29 mouse cellular contexts compared by ENCODE assay signal in genomic region chr2:180681225-180681624, GRCm38 (mm10). TPM values are rescaled to one million over a fixed set of nuclear protein-coding genes. Genes with fewer than 3 reads are reported as not detected.
DNase-seq lines count a peak whose midpoint lies in the region; ATAC-seq and TF ChIP-seq lines count a peak whose summit lies in the region.
"Had no signal": no experiment of that assay in that cellular context is flagged by ENCODE, and none has a peak within 500 bp of the region (broad histone marks: within the 10 kb centered on the region; RNA-seq: fewer than 3 reads in every experiment).

No protein-coding gene starts in this region.

- H3K9ac ChIP-seq in hindbrain, postnatal 0 days (replicated peaks; ENCODE audit: low read length): no peak overlapping the region
- H3K9ac ChIP-seq in hindbrain, embryonic 14.5 days: no peak overlapping the region
- no peak overlapping the region for H3K9ac ChIP-seq in midbrain, postnatal 0 days (replicated peaks; ENCODE audit: low read length, poor library complexity, severe bottlenecking)
- H3K9ac ChIP-seq in midbrain, embryonic 13.5 days (replicated peaks): no peak overlapping the region
- no peak overlapping the region for H3K9ac ChIP-seq in intestine, embryonic 15.5 days
- H3K9ac ChIP-seq: forebrain, embryonic 13.5 days; heart, embryonic 13.5 days; hindbrain, embryonic 15.5 days had no signal

- peak; percentile 38; the same call in 1 of the 2 replicates for ATAC-seq in hindbrain, postnatal 0 days
- no peak for ATAC-seq in hindbrain, embryonic 14.5 days (ENCODE audit: low FRiP score)
- ATAC-seq in midbrain, postnatal 0 days (ENCODE audit: low FRiP score): peak; percentile 32; the same call in 1 of the 2 replicates
- ATAC-seq in midbrain, embryonic 13.5 days: no peak
- ATAC-seq in intestine, embryonic 15.5 days: no peak
- ATAC-seq: forebrain, embryonic 13.5 days; forebrain, embryonic 16.5 days had no signal

- no peak for TF ChIP-seq CTCF in hindbrain, postnatal 0 days (IDR thresholded peaks at IDR 0.05; ENCODE audit: low read depth)
- TF ChIP-seq CTCF in midbrain, postnatal 0 days (IDR thresholded peaks at IDR 0.05): no peak

- H3K36me3 ChIP-seq in hindbrain, postnatal 0 days (ENCODE audit: insufficient read depth, low read length): peaks cover 47% of the 10 kb centered on the region
- peaks cover 68% of the 10 kb centered on the region for H3K36me3 ChIP-seq in hindbrain, embryonic 14.5 days (replicated peaks; ENCODE audit: control insufficient read depth, insufficient read depth)
- H3K36me3 ChIP-seq in midbrain, postnatal 0 days (ENCODE audit: insufficient read depth, low read length): peaks cover 50% of the 10 kb centered on the region
- H3K36me3 ChIP-seq in midbrain, embryonic 13.5 days: peaks cover 67% of the 10 kb centered on the region
- peaks cover 42% of the 10 kb centered on the region for H3K36me3 ChIP-seq in intestine, embryonic 15.5 days

- no peak overlapping the region for H3K4me3 ChIP-seq in hindbrain, postnatal 0 days (ENCODE audit: low read length)
- H3K4me3 ChIP-seq in hindbrain, embryonic 14.5 days (replicated peaks; ENCODE audit: low read length): no peak overlapping the region
- H3K4me3 ChIP-seq in midbrain, postnatal 0 days (ENCODE audit: low read depth, low read length): no peak overlapping the region
- H3K4me3 ChIP-seq in midbrain, embryonic 13.5 days (replicated peaks): no peak overlapping the region
- H3K4me3 ChIP-seq in intestine, embryonic 15.5 days (replicated peaks): no peak overlapping the region
- H3K4me3 ChIP-seq: forebrain, embryonic 10.5 days; forebrain, embryonic 13.5 days; gastrocnemius, adult 2 months; heart, adult 2 months; heart, embryonic 10.5 days; heart, embryonic 13.5 days; hindbrain, embryonic 15.5 days had no signal

- H3K4me1 ChIP-seq in hindbrain, postnatal 0 days (ENCODE audit: insufficient read depth, low read length): no peaks in the 10 kb centered on the region
- H3K4me1 ChIP-seq in hindbrain, embryonic 14.5 days (replicated peaks; ENCODE audit: control insufficient read depth, insufficient read depth, low read length): no peaks in the 10 kb centered on the region
- H3K4me1 ChIP-seq in midbrain, postnatal 0 days (ENCODE audit: insufficient read depth, low read length): no peaks in the 10 kb centered on the region
- H3K4me1 ChIP-seq in midbrain, embryonic 13.5 days (replicated peaks): no peaks in the 10 kb centered on the region
- H3K4me1 ChIP-seq in intestine, embryonic 15.5 days (replicated peaks): no peaks in the 10 kb centered on the region
- H3K4me1 ChIP-seq: forebrain, embryonic 10.5 days; forebrain, embryonic 13.5 days; heart, embryonic 10.5 days; heart, embryonic 13.5 days; hindbrain, embryonic 15.5 days had no signal

- 63% methylated on average over 2 of the region's 2 CpGs for WGBS in hindbrain, postnatal 0 days
- 76% methylated on average over 2 of the region's 2 CpGs for WGBS in hindbrain, embryonic 14.5 days
- WGBS in midbrain, postnatal 0 days: 58% methylated on average over 2 of the region's 2 CpGs
- WGBS in midbrain, embryonic 13.5 days: 65% methylated on average over 2 of the region's 2 CpGs
- WGBS in intestine, embryonic 15.5 days: 68% methylated on average over 2 of the region's 2 CpGs

- H3K27ac ChIP-seq in hindbrain, postnatal 0 days: no peak overlapping the region
- no peak overlapping the region for H3K27ac ChIP-seq in hindbrain, embryonic 14.5 days
- H3K27ac ChIP-seq in midbrain, postnatal 0 days (ENCODE audit: low read depth, low read length): no peak overlapping the region
- no peak overlapping the region for H3K27ac ChIP-seq in midbrain, embryonic 13.5 days
- H3K27ac ChIP-seq in intestine, embryonic 15.5 days: no peak overlapping the region
- H3K27ac ChIP-seq: forebrain, embryonic 10.5 days; forebrain, embryonic 13.5 days; gastrocnemius, adult 2 months; heart, adult 2 months; heart, embryonic 10.5 days; heart, embryonic 13.5 days; hindbrain, embryonic 15.5 days had no signal

- DNase-seq in hindbrain, postnatal 0 days (ENCODE audit: low spot score): no peak
- no peak for DNase-seq in hindbrain, embryonic 14.5 days (ENCODE audit: low spot score)
- DNase-seq in midbrain, postnatal 0 days (ENCODE audit: low spot score): no peak
- peak; percentile 41 for DNase-seq in R1 (ENCODE audit: low read depth, low spot score)
- no peak for DNase-seq in kidney, adult 11 months
- DNase-seq: adrenal gland, postnatal 10 days; adrenal gland, postnatal 36 days; B cell, adult 2 months; cerebellum, adult 18-20 months; cerebellum, adult 9-10 months; cerebellum, postnatal 14 days; gastrocnemius, adult 2 months; gastrocnemius, postnatal 14 days; heart, adult 2 months; heart, postnatal 14 days; heart, postnatal 4 days had no signal

- no peak overlapping the region for H3K4me2 ChIP-seq in hindbrain, postnatal 0 days (ENCODE audit: low read depth, low read length)
- H3K4me2 ChIP-seq in hindbrain, embryonic 14.5 days (replicated peaks): no peak overlapping the region
- no peak overlapping the region for H3K4me2 ChIP-seq in midbrain, postnatal 0 days (ENCODE audit: low read depth, low read length, poor library complexity, severe bottlenecking)
- H3K4me2 ChIP-seq in midbrain, embryonic 13.5 days (replicated peaks): no peak overlapping the region
- H3K4me2 ChIP-seq in intestine, embryonic 15.5 days (replicated peaks): no peak overlapping the region
- H3K4me2 ChIP-seq: forebrain, embryonic 13.5 days; heart, embryonic 13.5 days; hindbrain, embryonic 15.5 days had no signal

- H3K27me3 ChIP-seq in hindbrain, postnatal 0 days (ENCODE audit: insufficient read depth, low read length): no peaks in the 10 kb centered on the region
- H3K27me3 ChIP-seq in hindbrain, embryonic 14.5 days (ENCODE audit: control insufficient read depth, insufficient read depth, low read length): no peaks in the 10 kb centered on the region
- no peaks in the 10 kb centered on the region for H3K27me3 ChIP-seq in midbrain, postnatal 0 days (ENCODE audit: insufficient read depth, low read length)
- no peaks in the 10 kb centered on the region for H3K27me3 ChIP-seq in midbrain, embryonic 13.5 days
- H3K27me3 ChIP-seq in intestine, embryonic 15.5 days (replicated peaks): no peaks in the 10 kb centered on the region
- H3K27me3 ChIP-seq: CH12.LX; forebrain, embryonic 13.5 days; heart, embryonic 13.5 days; hindbrain, embryonic 15.5 days had no signal

- no peaks in the 10 kb centered on the region for H3K9me3 ChIP-seq in hindbrain, postnatal 0 days (ENCODE audit: low read length)
- no peaks in the 10 kb centered on the region for H3K9me3 ChIP-seq in hindbrain, embryonic 14.5 days (ENCODE audit: control insufficient read depth, low read length)
- no peaks in the 10 kb centered on the region for H3K9me3 ChIP-seq in midbrain, postnatal 0 days (ENCODE audit: low read length)
- no peaks in the 10 kb centered on the region for H3K9me3 ChIP-seq in midbrain, embryonic 13.5 days
- no peaks in the 10 kb centered on the region for H3K9me3 ChIP-seq in intestine, embryonic 15.5 days
- H3K9me3 ChIP-seq: forebrain, embryonic 10.5 days; forebrain, embryonic 13.5 days; heart, embryonic 10.5 days; heart, embryonic 13.5 days; hindbrain, embryonic 15.5 days had no signal

RNA-seq across cellular contexts. Expression of gene Dido1, which starts 28.6 kb away (rescaled TPM):
- total RNA-seq in hindbrain, postnatal 0 days (2014; rRNA removed): 35.7 and 36.3 TPM in 2 replicates
- 21.7 and 22.8 TPM in 2 replicates for polyA plus RNA-seq in hindbrain, postnatal 0 days (2015; fragmentation: Nextera tagmentation; extraction: Ambion mirVana)
- 26.6 and 27.1 TPM in 2 replicates for polyA plus RNA-seq in hindbrain, embryonic 14.5 days (2014; fragmentation: Nextera tagmentation; extraction: Ambion mirVana)
- 36.7 and 44.1 TPM in 2 replicates for total RNA-seq in midbrain, postnatal 0 days (2014; rRNA removed)
- 19.3 and 22.2 TPM in 2 replicates for polyA plus RNA-seq in midbrain, postnatal 0 days (2015; fragmentation: Nextera tagmentation; extraction: Ambion mirVana)
- 33.9 and 36.3 TPM in 2 replicates for polyA plus RNA-seq in midbrain, embryonic 13.5 days (2015; fragmentation: Nextera tagmentation; extraction: Ambion mirVana)
- polyA plus RNA-seq in intestine, embryonic 15.5 days (2015; fragmentation: Nextera tagmentation; extraction: Ambion mirVana): 22.8 and 23.2 TPM in 2 replicates

RNA-seq across cellular contexts. Expression of gene Gid8, which starts 28.7 kb away (rescaled TPM):
- 43.2 and 51.1 TPM in 2 replicates for total RNA-seq in hindbrain, postnatal 0 days (2014; rRNA removed)
- 45.5 TPM in 2 replicates for polyA plus RNA-seq in hindbrain, postnatal 0 days (2015; fragmentation: Nextera tagmentation; extraction: Ambion mirVana)
- polyA plus RNA-seq in hindbrain, embryonic 14.5 days (2014; fragmentation: Nextera tagmentation; extraction: Ambion mirVana): 56.3 and 56.7 TPM in 2 replicates
- total RNA-seq in midbrain, postnatal 0 days (2014; rRNA removed): 43.6 and 56.4 TPM in 2 replicates
- 44.5 and 46.5 TPM in 2 replicates for polyA plus RNA-seq in midbrain, postnatal 0 days (2015; fragmentation: Nextera tagmentation; extraction: Ambion mirVana)
- polyA plus RNA-seq in midbrain, embryonic 13.5 days (2015; fragmentation: Nextera tagmentation; extraction: Ambion mirVana): 56.3 and 61.1 TPM in 2 replicates
- 52.6 and 55.1 TPM in 2 replicates for polyA plus RNA-seq in intestine, embryonic 15.5 days (2015; fragmentation: Nextera tagmentation; extraction: Ambion mirVana)

RNA-seq across cellular contexts. Expression of gene Tcfl5, which starts 38.7 kb away (rescaled TPM):
- total RNA-seq in hindbrain, postnatal 0 days (2014; rRNA removed): 5.8 and 7.2 TPM in 2 replicates
- polyA plus RNA-seq in hindbrain, postnatal 0 days (2015; fragmentation: Nextera tagmentation; extraction: Ambion mirVana): 0.91 and 1.0 TPM in 2 replicates
- 0.87 and 0.99 TPM in 2 replicates for polyA plus RNA-seq in hindbrain, embryonic 14.5 days (2014; fragmentation: Nextera tagmentation; extraction: Ambion mirVana)
- 5.9 and 7.8 TPM in 2 replicates for total RNA-seq in midbrain, postnatal 0 days (2014; rRNA removed)
- polyA plus RNA-seq in midbrain, postnatal 0 days (2015; fragmentation: Nextera tagmentation; extraction: Ambion mirVana): 0.79 and 1.0 TPM in 2 replicates
- polyA plus RNA-seq in midbrain, embryonic 13.5 days (2015; fragmentation: Nextera tagmentation; extraction: Ambion mirVana): 0.09 and 0.15 TPM in 2 replicates
- 0.13 TPM in 1 of 2 replicates, not detected in the other for polyA plus RNA-seq in intestine, embryonic 15.5 days (2015; fragmentation: Nextera tagmentation; extraction: Ambion mirVana)
- total RNA-seq: adrenal gland, adult 18-20 months; adrenal gland, postnatal 36 days; CH12.LX; gastrocnemius, adult 2 months; heart, adult 2 months; MEL had no signal
- polyA plus RNA-seq: forebrain, embryonic 13.5 days; heart, embryonic 13.5 days; heart, embryonic 16.5 days had no signal

RNA-seq across cellular contexts. Expression of gene Slc17a9, which starts 43.8 kb away (rescaled TPM):
- total RNA-seq in hindbrain, postnatal 0 days (2014; rRNA removed): 0.32 and 0.68 TPM in 2 replicates
- 0.29 and 0.52 TPM in 2 replicates for polyA plus RNA-seq in hindbrain, postnatal 0 days (2015; fragmentation: Nextera tagmentation; extraction: Ambion mirVana)
- 0.16 and 0.37 TPM in 2 replicates for polyA plus RNA-seq in hindbrain, embryonic 14.5 days (2014; fragmentation: Nextera tagmentation; extraction: Ambion mirVana)
- 0.55 and 1.2 TPM in 2 replicates for total RNA-seq in midbrain, postnatal 0 days (2014; rRNA removed)
- polyA plus RNA-seq in midbrain, postnatal 0 days (2015; fragmentation: Nextera tagmentation; extraction: Ambion mirVana): 0.20 TPM in 1 of 2 replicates, not detected in the other
- 0.27 and 0.61 TPM in 2 replicates for polyA plus RNA-seq in midbrain, embryonic 13.5 days (2015; fragmentation: Nextera tagmentation; extraction: Ambion mirVana)
- 2.3 and 4.6 TPM in 2 replicates for polyA plus RNA-seq in intestine, embryonic 15.5 days (2015; fragmentation: Nextera tagmentation; extraction: Ambion mirVana)
- polyA plus RNA-seq: embryonic facial prominence, embryonic 11.5 days had no signal

Comparison
In these comparisons a context has a peak if more than half of its experiments do, and no peak if none do; other contexts are left out.
1. ATAC-seq: peak in hindbrain, postnatal 0 days (single experiment) and midbrain, postnatal 0 days (single experiment); none in hindbrain, embryonic 14.5 days (single experiment), midbrain, embryonic 13.5 days (single experiment) and intestine, embryonic 15.5 days (single experiment).